Mouse (Mus musculus): ENCODE results near the gene Btf3l4. TPM values are rescaled to one million over a fixed set of nuclear protein-coding genes. Genes with fewer than 3 reads are reported as not detected.

Gene Btf3l4
- total RNA-seq, 2 experiments from 2014 or later = 115 to 125 TPM

DNA sequence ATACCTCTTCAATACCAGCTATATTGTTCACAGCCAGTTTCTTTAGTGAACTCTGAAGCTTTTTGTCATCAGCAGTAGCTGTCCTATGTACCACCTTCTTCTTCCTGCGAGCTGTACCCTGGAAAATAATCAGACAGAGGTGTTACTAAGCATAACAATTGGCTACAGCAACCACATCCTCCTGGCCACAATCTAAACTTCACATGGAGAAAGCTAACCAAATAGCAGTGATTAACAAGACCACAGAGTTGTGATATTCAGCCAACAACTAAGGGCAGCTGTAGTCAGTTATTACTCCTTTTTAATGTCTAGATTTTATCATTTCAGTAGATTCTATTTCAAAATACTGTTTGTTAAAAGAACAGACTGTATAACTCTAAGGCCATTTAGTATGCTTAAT, 7.3 kb downstream of the Btf3l4 start:
- no peak for DNase-seq

DNA sequence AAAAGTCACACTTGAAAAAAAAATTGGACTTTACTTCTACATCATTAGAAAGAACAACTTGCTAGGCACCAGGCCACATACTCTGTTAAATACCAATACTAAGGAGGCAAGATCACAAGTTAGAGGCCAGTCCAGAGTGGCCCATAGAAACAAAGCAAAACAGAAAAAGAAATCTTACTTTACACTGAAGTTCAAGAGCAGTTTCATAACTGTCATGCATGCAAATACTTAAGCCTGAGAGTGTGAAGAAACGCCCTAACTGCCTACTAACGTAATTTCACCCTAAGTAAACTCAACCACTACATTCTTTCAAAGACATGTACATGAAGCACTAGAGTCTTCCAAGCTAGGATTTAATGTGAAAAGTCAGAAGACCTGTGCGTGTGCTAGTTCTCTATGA, 7.7 kb downstream of the Btf3l4 start:
- no peak for DNase-seq

- DNase-seq = no peak
Observed at GRCm38 (mm10) chr4:108811550-108811949, 21.9 kb downstream of the Btf3l4 start.

- peak; percentile 24 for DNase-seq
Observed at GRCm38 (mm10) chr4:108811142-108811541, 22.3 kb downstream of the Btf3l4 start.

DNA sequence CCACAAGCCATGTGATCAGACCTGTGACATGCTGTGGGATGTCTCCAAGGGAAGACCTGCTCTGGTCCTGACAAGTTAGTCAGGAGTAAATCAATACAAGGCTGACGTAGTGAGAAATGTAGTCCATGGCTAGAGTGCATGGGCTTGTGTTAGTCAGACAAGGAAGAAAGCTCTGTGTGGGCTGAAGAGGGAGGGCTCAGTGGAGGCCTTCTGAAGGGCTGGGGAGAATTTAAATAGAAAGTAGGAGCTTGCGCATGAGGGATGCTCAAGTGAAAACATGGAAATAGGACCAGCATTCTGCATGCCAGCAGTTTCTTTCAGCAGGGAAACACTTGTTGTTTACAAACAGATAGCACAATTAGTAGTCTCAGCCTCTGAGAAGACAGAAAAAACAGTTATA, 29.9 kb downstream of the Btf3l4 start:
- DNase-seq = no peak

GRCm38 (mm10) chr4:108798083-108798830, 35.2 kb downstream of the Btf3l4 start:
- peak; percentile 84 for DNase-seq

GRCm38 (mm10) chr4:108796701-108797100, 36.7 kb downstream of the Btf3l4 start:
- no peak for DNase-seq

- DNase-seq = no peak
Observed at GRCm38 (mm10) chr4:108793941-108794340, 39.5 kb downstream of the Btf3l4 start.

GRCm38 (mm10) chr4:108790507-108790906, 42.9 kb downstream of the Btf3l4 start:
- no peak for DNase-seq

GRCm38 (mm10) chr4:108789258-108789936, 44.0 kb downstream of the Btf3l4 start:
- DNase-seq = no peak

DNA sequence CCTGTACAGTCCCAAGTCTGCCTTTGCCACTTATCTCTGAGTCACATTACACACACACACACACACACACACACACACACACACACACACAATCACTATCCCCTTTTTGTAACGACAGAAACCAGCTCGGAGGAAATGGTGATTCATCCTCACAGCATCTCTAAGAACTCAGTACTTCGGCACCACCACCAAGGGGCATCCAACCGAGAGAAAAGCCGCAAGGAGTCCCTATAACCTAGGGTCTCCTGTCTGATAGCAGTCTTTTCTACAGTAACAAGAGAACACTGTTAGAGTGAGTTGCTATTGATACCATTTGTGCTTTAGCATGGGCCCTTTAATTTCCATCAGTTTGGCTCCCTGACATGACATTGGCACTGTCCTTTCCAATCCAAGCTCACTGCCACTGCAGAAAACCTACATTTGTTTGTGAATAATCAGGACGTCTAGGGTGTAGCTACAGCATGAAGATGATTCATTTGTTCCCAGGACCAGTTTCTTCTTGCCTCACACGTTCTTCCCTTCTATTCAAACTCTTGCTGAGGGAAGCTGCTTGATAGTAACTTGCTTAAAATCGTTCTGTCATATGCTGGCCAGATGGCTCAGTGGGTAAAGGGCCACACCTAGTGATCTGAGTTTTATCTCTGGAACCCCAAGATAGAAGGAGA, 50.9 kb downstream of the Btf3l4 start:
- DNase-seq = peak; percentile 34

DNA sequence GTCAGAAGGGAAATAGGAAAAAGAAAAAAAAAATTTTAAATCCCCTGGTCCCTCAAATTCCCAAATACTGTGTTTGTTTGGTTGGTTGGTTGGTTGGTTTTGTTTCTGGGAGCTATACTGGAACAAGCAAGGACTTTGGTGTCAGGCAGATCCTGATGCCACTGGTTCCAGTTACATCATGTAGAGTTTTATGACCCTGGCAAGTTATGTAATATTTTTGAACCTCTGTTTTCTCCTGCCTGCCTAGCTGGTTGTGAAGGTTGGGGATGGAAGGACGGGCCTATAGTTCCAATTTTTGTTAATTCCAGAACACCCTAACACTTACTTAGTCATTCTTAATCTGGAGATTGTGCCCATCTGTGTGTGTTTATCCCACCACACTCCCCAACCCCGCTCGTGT, 51.8 kb downstream of the Btf3l4 start:
- DNase-seq = no peak

DNA sequence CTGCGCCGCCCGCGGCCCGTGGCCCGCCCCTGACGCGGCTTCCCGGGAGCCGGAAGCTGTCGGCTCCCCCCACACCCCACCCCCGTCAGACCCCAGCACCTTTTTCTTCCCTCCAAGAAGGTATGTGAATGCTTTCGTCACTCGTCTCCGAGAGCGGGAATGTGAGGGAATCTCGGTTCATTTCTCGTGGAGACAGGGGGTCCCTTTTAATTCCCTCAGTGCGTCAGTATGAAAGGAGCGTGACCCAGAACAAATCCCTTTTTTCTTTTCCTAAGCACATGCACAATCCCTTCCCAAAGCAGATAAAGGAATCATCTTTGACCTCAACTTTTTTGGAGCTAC, 52.6 kb downstream of the Btf3l4 start:
- DNase-seq = no peak

- peak; percentile 91 for DNase-seq
Observed at GRCm38 (mm10) chr4:108780057-108780863, 53.2 kb downstream of the Btf3l4 start, which contains the start of gene Zfyve9. Zfyve9 (minus strand) TSS chr4:108780798.

- DNase-seq = no peak
Observed at GRCm38 (mm10) chr4:108779763-108780056, 53.7 kb downstream of the Btf3l4 start.

DNA sequence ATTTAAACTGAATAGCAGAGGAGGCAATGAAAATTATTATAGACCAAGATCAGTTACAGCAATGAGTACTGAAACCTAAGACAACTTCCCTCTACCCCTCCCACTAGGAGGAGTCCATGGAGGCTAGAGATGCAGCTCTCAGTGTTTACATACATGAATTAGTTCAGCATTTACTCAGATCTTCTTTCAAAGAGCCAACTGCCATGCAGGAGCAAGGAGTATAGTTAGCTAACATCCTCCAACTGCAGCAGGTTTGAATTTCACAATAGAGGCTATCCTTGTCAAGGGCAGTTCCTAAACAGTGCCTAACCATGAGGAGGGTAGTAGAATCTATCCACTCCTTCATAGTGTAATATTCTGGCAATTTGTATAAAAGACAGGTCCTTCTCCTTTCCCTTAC, 64.9 kb downstream of the Btf3l4 start:
- no peak for DNase-seq

Other genes starting within 250 kb of the Btf3l4 start
- gene Cc2d1b, start 213.7 kb downstream of the Btf3l4 start, total RNA-seq (2021) = 10 to 100 TPM; 28.4 to 38.6 TPM
- gene 3110021N24Rik, start 114.0 kb downstream of the Btf3l4 start, total RNA-seq (2021) = under 1 TPM; 0.42 to 0.73 TPM
- gene Zfyve9, start 52.8 kb downstream of the Btf3l4 start, total RNA-seq (2021) = 10 to 100 TPM; 20.8 to 24.4 TPM
- gene Txndc12, start 987 bp upstream of the Btf3l4 start, total RNA-seq (2021) = 10 to 100 TPM; 70.0 to 71.7 TPM
- 10 to 100 TPM; 27.7 to 28.1 TPM for gene Kti12, start 14.2 kb upstream of the Btf3l4 start, total RNA-seq (2021)
- not detected for gene A730015C16Rik, start 15.0 kb upstream of the Btf3l4 start, total RNA-seq (2021)
- gene Rab3b, start 45.4 kb upstream of the Btf3l4 start, total RNA-seq (2021) = 10 to 100 TPM; 45.4 to 50.2 TPM
- gene Nrd1, start 167.0 kb upstream of the Btf3l4 start, total RNA-seq (2021) = 100 to 1,000 TPM in 1 of 2 experiments, 10 to 100 TPM in 1; 97.2 to 109 TPM